Mouse (Mus musculus) ES-E14 (cell line): ENCODE results near the gene Abcg4. TPM values are rescaled to one million over a fixed set of nuclear protein-coding genes. Genes with fewer than 3 reads are reported as not detected.
A peak's percentile ranks its signal among the peaks of the same experiment; 100 is the strongest.

Source experiments
- DNase-seq: peaks from one replicate; pipeline ENCODE4 v3.0.0-alpha.2; 2013; ENCODE audit warnings: low read depth, low spot score
- H3K27ac ChIP-seq: 2 replicates; pipeline ENCODE4 v1.5.1; 2012; ENCODE audit warnings: low read depth, mild to moderate bottlenecking, low read length, moderate library complexity, mixed read lengths; ENCODE audit not compliant: poor library complexity, insufficient read depth, severe bottlenecking
- H3K36me3 ChIP-seq: 2 replicates; pipeline ENCODE4 v1.6.1; 2012; ENCODE audit warnings: mild to moderate bottlenecking, low read length, moderate library complexity, mixed read lengths; ENCODE audit not compliant: control insufficient read depth, poor library complexity, insufficient read depth, severe bottlenecking
- H3K4me1 ChIP-seq, 2 experiments: fragments of 150-350 bp in 1 of 2; sonication (generic) in 1 of 2; 2 replicates each; pipeline ENCODE4 v1.6.1; 2012; ENCODE audit warnings: low read length in 2 of 2, mild to moderate bottlenecking in 1 of 2, mixed read lengths in 1 of 2; ENCODE audit not compliant: control insufficient read depth in 2 of 2, insufficient read depth in 2 of 2, poor library complexity in 1 of 2
- H3K4me3 ChIP-seq, 2 experiments: fragments of 150-350 bp in 1 of 2; sonication (generic) in 1 of 2; 2 replicates each; pipeline ENCODE4 v1.5.1; 2012; ENCODE audit warnings: low read length in 2 of 2, low read depth in 1 of 2, mild to moderate bottlenecking in 1 of 2, mixed read lengths in 1 of 2; ENCODE audit not compliant: insufficient read depth in 1 of 2, poor library complexity in 1 of 2, severe bottlenecking in 1 of 2
- H3K9ac ChIP-seq: 2 replicates; pipeline ENCODE4 v1.6.1; 2012; ENCODE audit warnings: low read depth, mild to moderate bottlenecking, low read length, mixed read lengths; ENCODE audit not compliant: poor library complexity, insufficient read depth, severe bottlenecking
- H3K9me3 ChIP-seq: fragments of 150-350 bp; sonication (generic); 2 replicates; pipeline ENCODE4 v1.6.1; 2012; ENCODE audit warnings: low read depth, mild to moderate bottlenecking, low read length; ENCODE audit not compliant: control insufficient read depth, insufficient read depth
- CHD2 ChIP-seq: IDR thresholded peaks from 2 replicates; pipeline ENCODE4 v1.6.1; 2014; ENCODE audit warnings: mild to moderate bottlenecking, low read depth, low read length, inconsistent platforms
- HCFC1 ChIP-seq: IDR thresholded peaks from 2 replicates; pipeline ENCODE4 v1.6.1; 2012; ENCODE audit warnings: low read length, inconsistent platforms, borderline replicate concordance; ENCODE audit not compliant: insufficient read depth
- MAFK ChIP-seq: IDR thresholded peaks from 2 replicates; pipeline ENCODE4 v1.6.1; 2014; ENCODE audit warnings: mild to moderate bottlenecking, low read depth, low read length, inconsistent platforms; ENCODE audit not compliant: insufficient read depth
- ZC3H11A ChIP-seq: IDR thresholded peaks from 2 replicates; pipeline ENCODE4 v1.6.1; 2012; ENCODE audit warnings: low read depth, mild to moderate bottlenecking, inconsistent platforms, low read length, borderline replicate concordance
- ZNF384 ChIP-seq: IDR thresholded peaks from 2 replicates; pipeline ENCODE4 v1.6.1; 2012; ENCODE audit warnings: low read depth, low read length, inconsistent platforms
- in situ Hi-C, 2 experiments: fragments of 600-800 bp; cut with MboI; formaldehyde crosslinking; loops; one replicate each; pipeline ENCODE4 v1.15.1; 2025; ENCODE audit warnings: low sequenced_read_pairs in 2 of 2, inconsistent platforms in 1 of 2; ENCODE audit not compliant: unreplicated experiment in 2 of 2
- total RNA-seq: library from RNA; depleted of rRNA; stranded (reverse); fragments of 300-350 nt; gene quantifications from 2 replicates; pipeline ENCODE4 v1.2.3, GENCODE M21; 2012

Gene Abcg4
- total RNA-seq, 1 experiment, result 0.45 TPM

- H3K36me3 ChIP-seq, result no peaks in the 10 kb centered on the region
- TF ChIP-seq MAFK, result no peak
- no peak for TF ChIP-seq ZC3H11A
- TF ChIP-seq ZNF384, result no peak
- H3K4me1 ChIP-seq, result peaks cover 0 to 9% of the 10 kb centered on the region in 2 experiments; a peak in 2 of 4 replicates
- H3K9ac ChIP-seq, result 0 out of 2 replicates have a peak overlapping the region, but pooled peaks have one; percentile 8
- H3K9me3 ChIP-seq, result no peaks in the 10 kb centered on the region
- in situ Hi-C loops, result no loop called here
- no peak overlapping the region for H3K27ac ChIP-seq
- H3K4me3 ChIP-seq, result peak overlapping the region; percentile 26 to 35; a peak in 1 of 4 replicates
- no peak for DNase-seq
Observed at GRCm38 (mm10) chr9:44249181-44250146, 39.0 kb downstream of the Abcg4 start.

DNA sequence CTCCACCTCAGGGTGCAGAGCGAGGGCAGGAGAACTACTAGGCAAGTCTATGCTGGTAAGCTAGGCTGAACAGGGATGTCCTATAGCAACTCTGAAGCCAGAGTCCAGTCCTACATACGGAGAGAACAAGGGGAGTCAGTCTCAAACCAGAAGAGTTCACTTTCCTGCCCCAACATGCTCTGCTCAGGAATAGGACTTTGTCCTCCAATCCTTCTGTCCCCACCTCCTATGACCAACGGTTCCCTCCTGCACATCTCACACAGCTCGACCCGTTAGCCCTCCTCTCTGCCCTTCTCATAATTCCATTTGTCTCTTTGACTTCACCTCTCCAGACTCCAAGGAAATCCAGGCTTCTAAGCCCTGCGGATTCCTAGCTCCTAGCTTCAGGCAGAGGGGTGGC, 40.5 kb downstream of the Abcg4 start:
- DNase-seq, result no peak
- in situ Hi-C loops, result no loop called here
- TF ChIP-seq ZNF384 (no peak), MAFK (no peak), ZC3H11A (no peak), HCFC1 (no peak), CHD2 (no peak)

GRCm38 (mm10) chr9:44243621-44244020, 44.8 kb downstream of the Abcg4 start:
- H3K4me3 ChIP-seq, result no peak overlapping the region
- DNase-seq, result no peak
- no peaks in the 10 kb centered on the region for H3K36me3 ChIP-seq
- no peak overlapping the region for H3K27ac ChIP-seq
- H3K4me1 ChIP-seq, result no peaks in the 10 kb centered on the region
- no peak overlapping the region for H3K9ac ChIP-seq
- H3K9me3 ChIP-seq, result no peaks in the 10 kb centered on the region
- TF ChIP-seq ZC3H11A, result no peak
- no peak for TF ChIP-seq HCFC1
- TF ChIP-seq CHD2, result no peak
- TF ChIP-seq MAFK, result no peak
- no peak for TF ChIP-seq ZNF384
- in situ Hi-C loops, result no loop called here

More for the DNA sequence above, 40.5 kb downstream of the Abcg4 start:
- H3K9me3 ChIP-seq, result no peaks in the 10 kb centered on the region
- peaks cover 0 to 9% of the 10 kb centered on the region in 2 experiments; a peak in 2 of 4 replicates for H3K4me1 ChIP-seq
- H3K27ac ChIP-seq, result no peak overlapping the region
- H3K9ac ChIP-seq, result no peak overlapping the region
- no peak overlapping the region for H3K4me3 ChIP-seq
- no peaks in the 10 kb centered on the region for H3K36me3 ChIP-seq

DNA sequence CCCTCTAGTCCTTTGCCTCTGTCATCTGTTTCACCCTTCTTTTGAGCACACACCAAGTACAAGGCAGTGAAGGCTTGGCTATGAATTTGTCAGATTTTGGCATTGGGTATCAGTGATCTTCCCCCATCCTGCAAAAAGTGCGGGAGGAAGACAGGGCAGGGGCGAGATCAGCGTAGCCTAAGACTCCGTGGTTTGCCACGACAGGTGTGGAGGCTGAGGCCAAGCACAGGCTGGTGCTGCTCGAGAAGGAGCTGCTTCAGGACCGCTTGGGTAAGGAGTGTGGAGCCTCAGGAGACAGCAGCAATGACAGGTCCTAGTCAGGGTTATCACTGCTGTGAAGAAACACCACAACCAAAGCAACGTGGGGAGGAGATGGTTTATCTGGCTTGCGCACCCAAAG, 47.0 kb downstream of the Abcg4 start:
- Histone ChIP-seq H3K9me3 (no peaks in the 10 kb centered on the region), H3K36me3 (no peaks in the 10 kb centered on the region), H3K9ac (no peak overlapping the region), H3K4me1 (no peaks in the 10 kb centered on the region), H3K4me3 (no peak overlapping the region), H3K27ac (no peak overlapping the region)
- TF ChIP-seq CHD2 (no peak), MAFK (no peak), HCFC1 (no peak), ZC3H11A (no peak), ZNF384 (no peak)
- no peak for DNase-seq
- in situ Hi-C loops, result no loop called here
